Mouse (Mus musculus) liver, adult 2 months (tissue): ENCODE results near the gene Mtif2.

Experiments used
- CTCF ChIP-seq: fragments of 200-500 bp; IDR thresholded peaks from 2 replicates; pipeline ENCODE4 v1.5.1; 2011; ENCODE audit warnings: low read depth, low read length, control low read depth
- POLR2A ChIP-seq: fragments of 200-500 bp; IDR thresholded peaks from 2 replicates; pipeline ENCODE4 v1.6.1; 2011; ENCODE audit warnings: low read length, control low read depth; ENCODE audit not compliant: insufficient read depth; ENCODE audit errors: extremely low read depth

- TF ChIP-seq CTCF (no peak), POLR2A (no peak)
Observed at GRCm38 (mm10) chr11:29560990-29561389, 34.8 kb downstream of the Mtif2 start.
